Mouse (Mus musculus): ENCODE measurements around the gene 1700037H04Rik. TPM values are rescaled to one million over a fixed set of nuclear protein-coding genes. Genes with fewer than 3 reads are reported as not detected.
A peak's percentile ranks its signal among the peaks of the same experiment; 100 is the strongest.

Gene 1700037H04Rik
- total and polyA plus RNA-seq, 3 experiments = 45.5 to 72.6 TPM; not detected in 1

- peak; percentile 84 for DNase-seq (ENCODE audit: low read depth, low spot score)
- no peaks in the 10 kb centered on the region for H3K27me3 ChIP-seq (ENCODE audit: control insufficient read depth in 1 of 2, insufficient read depth in 2 of 2, low read length in 2 of 2)
- peaks cover 0 to 7% of the 10 kb centered on the region in 2 experiments; a peak in 2 of 4 replicates for H3K36me3 ChIP-seq (ENCODE audit: control insufficient read depth in 1 of 2, insufficient read depth in 2 of 2, low read length in 2 of 2)
- peak overlapping the region; percentile 86 for H3K9ac ChIP-seq (ENCODE audit: control insufficient read depth, low read depth, low read length, poor library complexity, severe bottlenecking)
- peaks cover 0 to 28% of the 10 kb centered on the region in 2 experiments; a peak in 2 of 4 replicates for H3K4me1 ChIP-seq (ENCODE audit: control insufficient read depth in 1 of 2, insufficient read depth in 2 of 2, low read length in 2 of 2)
- TF ChIP-seq E2F4 (IDR thresholded peaks at IDR 0.05; ENCODE audit: borderline replicate concordance, low read depth, low read length) = 0 out of 2 replicates have a peak, but pooled peaks have one; percentile 12
- 0 out of 2 replicates have a peak, but pooled peaks have one; percentile 35 for TF ChIP-seq MXI1 (IDR thresholded peaks at IDR 0.05; ENCODE audit: low read depth, low read length)
- peak; percentile 26; the same call in 1 of the 2 replicates for TF ChIP-seq HCFC1 (IDR thresholded peaks at IDR 0.05; ENCODE audit: low read depth, low read length)
- 0 out of 2 replicates have a peak, but pooled peaks have one; percentile 5 for TF ChIP-seq MAZ (IDR thresholded peaks at IDR 0.05; ENCODE audit: low read depth, low read length)
- no peak for TF ChIP-seq JUND (IDR thresholded peaks at IDR 0.05; ENCODE audit: low read depth, low read length)
- TF ChIP-seq GABPA (IDR thresholded peaks at IDR 0.05; ENCODE audit: low read depth, low read length) = no peak
- TF ChIP-seq MAX (IDR thresholded peaks at IDR 0.05; ENCODE audit: low read length) = 0 out of 2 replicates have a peak, but pooled peaks have one; percentile 19
- peak in 1 of 2 experiments; percentile 46; a peak in 2 of 4 replicates for TF ChIP-seq POLR2A (IDR thresholded peaks at IDR 0.05; ENCODE audit: control insufficient read depth in 1 of 2, insufficient read depth in 1 of 2, low read depth in 1 of 2, low read length in 2 of 2, poor library complexity in 1 of 2)
- peaks cover 16% of the 10 kb centered on the region for H3K79me2 ChIP-seq (ENCODE audit: control insufficient read depth, insufficient read depth, low read length, poor library complexity)
- H3K27ac ChIP-seq (ENCODE audit: control insufficient read depth, low read depth, low read length) = peak overlapping the region; percentile 38; the same call in 1 of the 2 replicates
- H3K4me3 ChIP-seq (ENCODE audit: control insufficient read depth in 1 of 2, insufficient read depth in 1 of 2, low read depth in 2 of 2, low read length in 2 of 2) = peak overlapping the region; percentile 88 to 91
- H3K9me3 ChIP-seq (replicated peaks; ENCODE audit: insufficient read depth, low read length) = no peaks in the 10 kb centered on the region
Observed at GRCm38 (mm10) chr2:131179246-131179886, 19.5 kb upstream of the 1700037H04Rik start.

GRCm38 (mm10) chr2:131178828-131179245, 19.0 kb upstream of the 1700037H04Rik start:
- Histone ChIP-seq H3K4me1 (ENCODE audit: control insufficient read depth in 1 of 2, insufficient read depth in 2 of 2, low read length in 2 of 2) (peaks cover 0 to 28% of the 10 kb centered on the region in 2 experiments; a peak in 2 of 4 replicates), H3K27me3 (ENCODE audit: control insufficient read depth in 1 of 2, insufficient read depth in 2 of 2, low read length in 2 of 2) (no peaks in the 10 kb centered on the region), H3K4me3 (ENCODE audit: control insufficient read depth in 1 of 2, insufficient read depth in 1 of 2, low read depth in 2 of 2, low read length in 2 of 2) (peak overlapping the region; percentile 88 to 91), H3K36me3 (ENCODE audit: control insufficient read depth in 1 of 2, insufficient read depth in 2 of 2, low read length in 2 of 2) (peaks cover 0 to 7% of the 10 kb centered on the region in 2 experiments; a peak in 2 of 4 replicates), H3K79me2 (ENCODE audit: control insufficient read depth, insufficient read depth, low read length, poor library complexity) (peaks cover 16% of the 10 kb centered on the region), H3K27ac (ENCODE audit: control insufficient read depth, low read depth, low read length) (no peak overlapping the region), H3K9ac (ENCODE audit: control insufficient read depth, low read depth, low read length, poor library complexity, severe bottlenecking) (peak overlapping the region; percentile 86), H3K9me3 (replicated peaks; ENCODE audit: insufficient read depth, low read length) (no peaks in the 10 kb centered on the region)
- DNase-seq (ENCODE audit: low read depth, low spot score) = no peak
- no peak for TF ChIP-seq MXI1 (IDR thresholded peaks at IDR 0.05; ENCODE audit: low read depth, low read length)

GRCm38 (mm10) chr2:131177932-131178331, 18.1 kb upstream of the 1700037H04Rik start:
- no peak overlapping the region for H3K27ac ChIP-seq (ENCODE audit: control insufficient read depth, low read depth, low read length)
- TF ChIP-seq POLR2AphosphoS5 (IDR thresholded peaks at IDR 0.05; ENCODE audit: borderline replicate concordance, low read depth, low read length) (no peak), MYC (IDR thresholded peaks at IDR 0.05; ENCODE audit: low read depth, low read length) (no peak), ZC3H11A (IDR thresholded peaks at IDR 0.05; ENCODE audit: low read depth, low read length) (no peak), MAFK (IDR thresholded peaks at IDR 0.05; ENCODE audit: borderline replicate concordance, low read depth, low read length) (no peak), POLR2AphosphoS2 (IDR thresholded peaks at IDR 0.05; ENCODE audit: low read length) (no peak), RCOR1 (IDR thresholded peaks at IDR 0.05; ENCODE audit: low read depth, low read length) (no peak), ETS1 (IDR thresholded peaks at IDR 0.05; ENCODE audit: low read depth, low read length) (no peak), CTCF (IDR thresholded peaks at IDR 0.05 in 2 of 3, conservative IDR thresholded peaks at IDR 0.05 in 1 of 3; ENCODE audit: control insufficient read depth in 1 of 3, insufficient read depth in 1 of 3, low read depth in 2 of 3, low read length in 3 of 3, poor library complexity in 1 of 3, severe bottlenecking in 1 of 3) (no peak), RAD21 (IDR thresholded peaks at IDR 0.05; ENCODE audit: low read depth, low read length) (no peak), NRF1 (IDR thresholded peaks at IDR 0.05; ENCODE audit: insufficient read depth, low read depth, low read length, poor library complexity, severe bottlenecking) (no peak), ZNF384 (IDR thresholded peaks at IDR 0.05; ENCODE audit: low read depth, low read length) (no peak), USF1 (IDR thresholded peaks at IDR 0.05; ENCODE audit: low read depth, low read length) (no peak)
- H3K4me1 ChIP-seq (ENCODE audit: control insufficient read depth in 1 of 2, insufficient read depth in 2 of 2, low read length in 2 of 2) = peaks cover 0 to 33% of the 10 kb centered on the region in 2 experiments; a peak in 2 of 4 replicates
- no peak overlapping the region for H3K4me3 ChIP-seq (ENCODE audit: control insufficient read depth in 1 of 2, insufficient read depth in 1 of 2, low read depth in 2 of 2, low read length in 2 of 2)
- H3K9ac ChIP-seq (ENCODE audit: control insufficient read depth, low read depth, low read length, poor library complexity, severe bottlenecking) = no peak overlapping the region
- H3K27me3 ChIP-seq (ENCODE audit: control insufficient read depth in 1 of 2, insufficient read depth in 2 of 2, low read length in 2 of 2) = no peaks in the 10 kb centered on the region
- H3K79me2 ChIP-seq (ENCODE audit: control insufficient read depth, insufficient read depth, low read length, poor library complexity) = peaks cover 16% of the 10 kb centered on the region
- no peaks in the 10 kb centered on the region for H3K9me3 ChIP-seq (replicated peaks; ENCODE audit: insufficient read depth, low read length)
- no peak for DNase-seq (ENCODE audit: low read depth, low spot score)
- peaks cover 0 to 7% of the 10 kb centered on the region in 2 experiments; a peak in 2 of 4 replicates for H3K36me3 ChIP-seq (ENCODE audit: control insufficient read depth in 1 of 2, insufficient read depth in 2 of 2, low read length in 2 of 2)
